Mouse (Mus musculus): ENCODE measurements around the gene Esyt1. TPM values are rescaled to one million over a fixed set of nuclear protein-coding genes. Genes with fewer than 3 reads are reported as not detected.

Gene Esyt1
- 19.0 and 22.8 TPM in 2 replicates for polyA plus RNA-seq (2015; fragmentation: Nextera tagmentation; extraction: Ambion mirVana)

GRCm38 (mm10) chr10:128525671-128526308 lies at the start of gene Esyt1:
TSS of gene Esyt1 (minus strand) at chr10:128525871.

GRCm38 (mm10) chr10:128565788-128566531 lies 40.3 kb upstream of the Esyt1 start, which contains the start of gene Pa2g4:
TSS of gene Pa2g4 (minus strand) at chr10:128565987.

GRCm38 (mm10) chr10:128548947-128549681 lies 23.4 kb upstream of the Esyt1 start, which contains the start of gene Rpl41:
TSS of gene Rpl41 (minus strand) at chr10:128549305.

GRCm38 (mm10) chr10:128547361-128548032 lies 21.8 kb upstream of the Esyt1 start, which contains the start of gene Zc3h10:
TSS of gene Zc3h10 (minus strand) at chr10:128547774.

GRCm38 (mm10) chr10:128498590-128498989 lies 27.1 kb downstream of the Esyt1 start, which contains the start of gene Myl6b:
TSS of gene Myl6b (minus strand) at chr10:128498685.

GRCm38 (mm10) chr10:128493695-128494666 lies 31.7 kb downstream of the Esyt1 start, which contains the start of gene Myl6:
TSS of gene Myl6 (minus strand) at chr10:128494145.

Other genes with a start within 250 kb of the Esyt1 start
- 0.16 TPM in 1 of 2 replicates, not detected in the other for gene Il23a, start 227.1 kb downstream of the Esyt1 start, polyA plus RNA-seq (2015; fragmentation: Nextera tagmentation; extraction: Ambion mirVana)
- 16.4 and 18.3 TPM in 2 replicates for gene Pan2, start 222.5 kb downstream of the Esyt1 start, polyA plus RNA-seq (2015; fragmentation: Nextera tagmentation; extraction: Ambion mirVana)
- gene Cnpy2, start 203.4 kb downstream of the Esyt1 start, polyA plus RNA-seq (2015; fragmentation: Nextera tagmentation; extraction: Ambion mirVana): 115 and 130 TPM in 2 replicates
- 101 and 112 TPM in 2 replicates for gene Cs, start 188.1 kb downstream of the Esyt1 start, polyA plus RNA-seq (2015; fragmentation: Nextera tagmentation; extraction: Ambion mirVana)
- gene Coq10a, start 156.9 kb downstream of the Esyt1 start, polyA plus RNA-seq (2015; fragmentation: Nextera tagmentation; extraction: Ambion mirVana): 9.0 and 9.1 TPM in 2 replicates
- gene Ankrd52, start 148.8 kb downstream of the Esyt1 start, polyA plus RNA-seq (2015; fragmentation: Nextera tagmentation; extraction: Ambion mirVana): 6.4 and 6.5 TPM in 2 replicates
- 0.08 and 0.12 TPM in 2 replicates for gene Slc39a5, start 124.6 kb downstream of the Esyt1 start, polyA plus RNA-seq (2015; fragmentation: Nextera tagmentation; extraction: Ambion mirVana)
- gene Nabp2, start 114.4 kb downstream of the Esyt1 start, polyA plus RNA-seq (2015; fragmentation: Nextera tagmentation; extraction: Ambion mirVana): 48.7 and 52.0 TPM in 2 replicates
- 13.7 and 17.6 TPM in 2 replicates for gene Rnf41, start 114.2 kb downstream of the Esyt1 start, polyA plus RNA-seq (2015; fragmentation: Nextera tagmentation; extraction: Ambion mirVana)
- gene Smarcc2, start 66.6 kb downstream of the Esyt1 start, polyA plus RNA-seq (2015; fragmentation: Nextera tagmentation; extraction: Ambion mirVana): 22.0 and 26.1 TPM in 2 replicates
- gene Myl6, start 31.7 kb downstream of the Esyt1 start, polyA plus RNA-seq (2015; fragmentation: Nextera tagmentation; extraction: Ambion mirVana): 807 and 844 TPM in 2 replicates
- 3.4 and 3.7 TPM in 2 replicates for gene Myl6b, start 27.2 kb downstream of the Esyt1 start, polyA plus RNA-seq (2015; fragmentation: Nextera tagmentation; extraction: Ambion mirVana)
- 6.2 and 7.0 TPM in 2 replicates for gene Zc3h10, start 21.9 kb upstream of the Esyt1 start, polyA plus RNA-seq (2015; fragmentation: Nextera tagmentation; extraction: Ambion mirVana)
- gene Rpl41, start 23.4 kb upstream of the Esyt1 start, polyA plus RNA-seq (2015; fragmentation: Nextera tagmentation; extraction: Ambion mirVana): 3,867 and 4,026 TPM in 2 replicates
- 154 and 167 TPM in 2 replicates for gene Pa2g4, start 40.1 kb upstream of the Esyt1 start, polyA plus RNA-seq (2015; fragmentation: Nextera tagmentation; extraction: Ambion mirVana)
- 0.41 and 0.51 TPM in 2 replicates for gene Erbb3, start 63.8 kb upstream of the Esyt1 start, polyA plus RNA-seq (2015; fragmentation: Nextera tagmentation; extraction: Ambion mirVana)
- gene Rps26, start 100.9 kb upstream of the Esyt1 start, polyA plus RNA-seq (2015; fragmentation: Nextera tagmentation; extraction: Ambion mirVana): 871 and 883 TPM in 2 replicates
- 0.34 and 0.95 TPM in 2 replicates for gene Ikzf4, start 120.1 kb upstream of the Esyt1 start, polyA plus RNA-seq (2015; fragmentation: Nextera tagmentation; extraction: Ambion mirVana)
- gene Suox, start 148.2 kb upstream of the Esyt1 start, polyA plus RNA-seq (2015; fragmentation: Nextera tagmentation; extraction: Ambion mirVana): 2.7 and 3.1 TPM in 2 replicates
- gene Rab5b, start 170.4 kb upstream of the Esyt1 start, polyA plus RNA-seq (2015; fragmentation: Nextera tagmentation; extraction: Ambion mirVana): 28.3 and 31.8 TPM in 2 replicates
- 0.48 and 0.61 TPM in 2 replicates for gene Pmel, start 178.3 kb upstream of the Esyt1 start, polyA plus RNA-seq (2015; fragmentation: Nextera tagmentation; extraction: Ambion mirVana)
- gene Cdk2, start 179.2 kb upstream of the Esyt1 start, polyA plus RNA-seq (2015; fragmentation: Nextera tagmentation; extraction: Ambion mirVana): 69.6 and 73.1 TPM in 2 replicates
- 3.3 and 5.3 TPM in 2 replicates for gene Dgka, start 219.0 kb upstream of the Esyt1 start, polyA plus RNA-seq (2015; fragmentation: Nextera tagmentation; extraction: Ambion mirVana)
- 23.9 and 26.6 TPM in 2 replicates for gene Pym1, start 222.0 kb upstream of the Esyt1 start, polyA plus RNA-seq (2015; fragmentation: Nextera tagmentation; extraction: Ambion mirVana)

Data from spleen, postnatal 0 days (tissue).